Mouse (Mus musculus): Measurements from ENCODE around the gene Paip2b. TPM values are rescaled to one million over a fixed set of nuclear protein-coding genes. Genes with fewer than 3 reads are reported as not detected.

Paip2b gene
- 36.5 and 43.0 TPM in 2 replicates for polyA plus RNA-seq (2015; fragmentation: Nextera tagmentation; extraction: Ambion mirVana)

GRCm38 (mm10) chr6:83831606-83832123 lies at the start of gene Paip2b:
Paip2b (minus strand) TSS chr6:83831741.
- Histone ChIP-seq H3K4me3 (peak within 1 kb of the TSS; percentile 72), H3K9me3 (no peaks in the 10 kb centered on the region), H3K9ac (replicated peaks) (peak within 1 kb of the TSS; percentile 84), H3K27me3 (no peaks in the 10 kb centered on the region), H3K36me3 (peaks cover 3% of the 10 kb centered on the region; the same call in 1 of the 2 replicates), H3K27ac (replicated peaks) (peak within 1 kb of the TSS; percentile 88), H3K4me1 (peaks cover 24% of the 10 kb centered on the region), H3K4me2 (replicated peaks) (peak within 1 kb of the TSS; percentile 70)
- peak; percentile 98 for ATAC-seq (replicated peaks)
- WGBS = under 1% methylated on average over 37 of the region's 37 CpGs

GRCm38 (mm10) chr6:83879815-83880214 lies 48.3 kb upstream of the Paip2b start:
- ATAC-seq (replicated peaks) = no peak

GRCm38 (mm10) chr6:83867598-83868585 lies 36.4 kb upstream of the Paip2b start:
- Histone ChIP-seq H3K4me3 (peak overlapping the region; percentile 77), H3K27me3 (no peaks in the 10 kb centered on the region), H3K4me2 (replicated peaks) (peak overlapping the region; percentile 96), H3K9me3 (no peaks in the 10 kb centered on the region), H3K27ac (replicated peaks) (no peak overlapping the region), H3K36me3 (no peaks in the 10 kb centered on the region), H3K4me1 (peaks cover 13% of the 10 kb centered on the region), H3K9ac (replicated peaks) (peak overlapping the region; percentile 53)
- 1% methylated on average over 19 of the region's 19 CpGs for WGBS
- peak; percentile 36 for ATAC-seq (replicated peaks)

More at GRCm38 (mm10) chr6:83879815-83880214, 48.3 kb upstream of the Paip2b start:
- H3K4me3 ChIP-seq = no peak overlapping the region
- H3K36me3 ChIP-seq = no peaks in the 10 kb centered on the region
- H3K9ac ChIP-seq (replicated peaks) = no peak overlapping the region
- H3K4me2 ChIP-seq (replicated peaks) = no peak overlapping the region
- no peaks in the 10 kb centered on the region for H3K27me3 ChIP-seq
- H3K4me1 ChIP-seq = no peaks in the 10 kb centered on the region
- 4% methylated on average over 4 of the region's 4 CpGs for WGBS
- H3K27ac ChIP-seq (replicated peaks) = no peak overlapping the region
- H3K9me3 ChIP-seq = no peaks in the 10 kb centered on the region

GRCm38 (mm10) chr6:83866954-83867597 lies 35.5 kb upstream of the Paip2b start, which contains the start of gene Zfp638:
Zfp638 (plus strand) TSS chr6:83867109.
- H3K27me3 ChIP-seq = no peaks in the 10 kb centered on the region
- WGBS = under 1% methylated on average over 49 of the region's 50 CpGs
- ATAC-seq (replicated peaks) = peak; percentile 97
- H3K9ac ChIP-seq (replicated peaks) = peak within 1 kb of the TSS; percentile 53
- H3K9me3 ChIP-seq = no peaks in the 10 kb centered on the region
- H3K4me1 ChIP-seq = peaks cover 13% of the 10 kb centered on the region
- peak within 1 kb of the TSS; percentile 77 for H3K4me3 ChIP-seq
- H3K4me2 ChIP-seq (replicated peaks) = peak within 1 kb of the TSS; percentile 96
- peak within 1 kb of the TSS; percentile 36 for H3K27ac ChIP-seq (replicated peaks)
- no peaks in the 10 kb centered on the region for H3K36me3 ChIP-seq

- H3K4me3 ChIP-seq = peak overlapping the region; percentile 77
- H3K4me2 ChIP-seq (replicated peaks) = peak overlapping the region; percentile 96
- ATAC-seq (replicated peaks) = peak; percentile 3; the same call in 1 of the 2 replicates
- no peak overlapping the region for H3K9ac ChIP-seq (replicated peaks)
- peaks cover 13% of the 10 kb centered on the region for H3K4me1 ChIP-seq
- WGBS = 38% methylated on average over 4 of the region's 4 CpGs
- no peaks in the 10 kb centered on the region for H3K36me3 ChIP-seq
- no peaks in the 10 kb centered on the region for H3K9me3 ChIP-seq
- no peak overlapping the region for H3K27ac ChIP-seq (replicated peaks)
- H3K27me3 ChIP-seq = no peaks in the 10 kb centered on the region
Observed at GRCm38 (mm10) chr6:83866423-83866822, 34.9 kb upstream of the Paip2b start.

GRCm38 (mm10) chr6:83863538-83863937 lies 32.0 kb upstream of the Paip2b start:
- Histone ChIP-seq H3K27ac (replicated peaks) (no peak overlapping the region), H3K9ac (replicated peaks) (no peak overlapping the region), H3K9me3 (no peaks in the 10 kb centered on the region), H3K27me3 (no peaks in the 10 kb centered on the region), H3K4me3 (no peak overlapping the region), H3K4me2 (replicated peaks) (no peak overlapping the region), H3K36me3 (no peaks in the 10 kb centered on the region), H3K4me1 (peaks cover 13% of the 10 kb centered on the region)
- ATAC-seq (replicated peaks) = no peak
- 76% methylated on average over 4 of the region's 4 CpGs for WGBS

GRCm38 (mm10) chr6:83860033-83860432 lies 28.5 kb upstream of the Paip2b start:
- H3K4me3 ChIP-seq = no peak overlapping the region
- no peak overlapping the region for H3K27ac ChIP-seq (replicated peaks)
- 92% methylated on average over 9 of the region's 9 CpGs for WGBS
- no peaks in the 10 kb centered on the region for H3K36me3 ChIP-seq
- no peaks in the 10 kb centered on the region for H3K27me3 ChIP-seq
- no peaks in the 10 kb centered on the region for H3K4me1 ChIP-seq
- no peak for ATAC-seq (replicated peaks)
- no peak overlapping the region for H3K4me2 ChIP-seq (replicated peaks)
- H3K9me3 ChIP-seq = no peaks in the 10 kb centered on the region
- H3K9ac ChIP-seq (replicated peaks) = no peak overlapping the region

GRCm38 (mm10) chr6:83857476-83857875 lies 25.9 kb upstream of the Paip2b start:
- ATAC-seq (replicated peaks) = no peak
- no peaks in the 10 kb centered on the region for H3K4me1 ChIP-seq
- no peak overlapping the region for H3K4me2 ChIP-seq (replicated peaks)
- no peaks in the 10 kb centered on the region for H3K27me3 ChIP-seq
- H3K4me3 ChIP-seq = no peak overlapping the region
- 36% methylated on average over 5 of the region's 5 CpGs for whole genome bisulfite sequencing
- no peak overlapping the region for H3K27ac ChIP-seq (replicated peaks)
- no peak overlapping the region for H3K9ac ChIP-seq (replicated peaks)
- H3K36me3 ChIP-seq = no peaks in the 10 kb centered on the region
- no peaks in the 10 kb centered on the region for H3K9me3 ChIP-seq

- no peak overlapping the region for H3K9ac ChIP-seq (replicated peaks)
- H3K27me3 ChIP-seq = no peaks in the 10 kb centered on the region
- no peaks in the 10 kb centered on the region for H3K36me3 ChIP-seq
- H3K9me3 ChIP-seq = no peaks in the 10 kb centered on the region
- WGBS = 86% methylated on average over 2 of the region's 2 CpGs
- ATAC-seq (replicated peaks) = no peak
- no peak overlapping the region for H3K27ac ChIP-seq (replicated peaks)
- H3K4me3 ChIP-seq = no peak overlapping the region
- no peak overlapping the region for H3K4me2 ChIP-seq (replicated peaks)
- no peaks in the 10 kb centered on the region for H3K4me1 ChIP-seq
Observed at GRCm38 (mm10) chr6:83849446-83849845, 17.9 kb upstream of the Paip2b start.

GRCm38 (mm10) chr6:83846141-83846540 lies 14.6 kb upstream of the Paip2b start:
- Histone ChIP-seq H3K27me3 (no peaks in the 10 kb centered on the region), H3K4me1 (no peaks in the 10 kb centered on the region), H3K27ac (replicated peaks) (no peak overlapping the region), H3K9me3 (no peaks in the 10 kb centered on the region), H3K4me3 (no peak overlapping the region), H3K9ac (replicated peaks) (no peak overlapping the region), H3K4me2 (replicated peaks) (no peak overlapping the region), H3K36me3 (no peaks in the 10 kb centered on the region)
- ATAC-seq (replicated peaks) = no peak
- WGBS = 91% methylated on average over 2 of the region's 2 CpGs

GRCm38 (mm10) chr6:83844913-83845312 lies 13.4 kb upstream of the Paip2b start:
- 88% methylated on average over 10 of the region's 10 CpGs for WGBS
- ATAC-seq (replicated peaks) = no peak
- H3K27me3 ChIP-seq = no peaks in the 10 kb centered on the region
- no peaks in the 10 kb centered on the region for H3K4me1 ChIP-seq
- H3K9ac ChIP-seq (replicated peaks) = no peak overlapping the region
- H3K36me3 ChIP-seq = no peaks in the 10 kb centered on the region
- H3K9me3 ChIP-seq = no peaks in the 10 kb centered on the region
- no peak overlapping the region for H3K4me2 ChIP-seq (replicated peaks)
- H3K4me3 ChIP-seq = no peak overlapping the region
- H3K27ac ChIP-seq (replicated peaks) = no peak overlapping the region

- Histone ChIP-seq H3K27ac (replicated peaks) (no peak overlapping the region), H3K9me3 (no peaks in the 10 kb centered on the region), H3K4me1 (no peaks in the 10 kb centered on the region), H3K36me3 (no peaks in the 10 kb centered on the region), H3K9ac (replicated peaks) (no peak overlapping the region), H3K4me3 (no peak overlapping the region), H3K4me2 (replicated peaks) (no peak overlapping the region), H3K27me3 (no peaks in the 10 kb centered on the region)
- WGBS = 87% methylated on average over 6 of the region's 6 CpGs
- no peak for ATAC-seq (replicated peaks)
Observed at GRCm38 (mm10) chr6:83840086-83840485, 8.5 kb upstream of the Paip2b start.
